Mouse (Mus musculus) layer of hippocampus, postnatal 25 days (tissue): ENCODE measurements around the gene Plek2. TPM values are rescaled to one million over a fixed set of nuclear protein-coding genes. Genes with fewer than 3 reads are reported as not detected.

ENCODE experiments used
- DNase-seq, 2 experiments: peaks; one replicate each; pipeline ENCODE4 v3.0.0; 2022; ENCODE audit warnings: mixed read lengths in 2 of 2, low spot score in 1 of 2; ENCODE audit errors: extremely low spot score in 1 of 2
- total RNA-seq, 2 experiments: library from RNA; stranded (reverse); gene quantifications; 2 replicates each; pipeline ENCODE4 v1.2.3; 2021

The Plek2 gene
- total RNA-seq, 2 experiments from 2014 or later = 0.22 TPM; not detected in 1

DNA sequence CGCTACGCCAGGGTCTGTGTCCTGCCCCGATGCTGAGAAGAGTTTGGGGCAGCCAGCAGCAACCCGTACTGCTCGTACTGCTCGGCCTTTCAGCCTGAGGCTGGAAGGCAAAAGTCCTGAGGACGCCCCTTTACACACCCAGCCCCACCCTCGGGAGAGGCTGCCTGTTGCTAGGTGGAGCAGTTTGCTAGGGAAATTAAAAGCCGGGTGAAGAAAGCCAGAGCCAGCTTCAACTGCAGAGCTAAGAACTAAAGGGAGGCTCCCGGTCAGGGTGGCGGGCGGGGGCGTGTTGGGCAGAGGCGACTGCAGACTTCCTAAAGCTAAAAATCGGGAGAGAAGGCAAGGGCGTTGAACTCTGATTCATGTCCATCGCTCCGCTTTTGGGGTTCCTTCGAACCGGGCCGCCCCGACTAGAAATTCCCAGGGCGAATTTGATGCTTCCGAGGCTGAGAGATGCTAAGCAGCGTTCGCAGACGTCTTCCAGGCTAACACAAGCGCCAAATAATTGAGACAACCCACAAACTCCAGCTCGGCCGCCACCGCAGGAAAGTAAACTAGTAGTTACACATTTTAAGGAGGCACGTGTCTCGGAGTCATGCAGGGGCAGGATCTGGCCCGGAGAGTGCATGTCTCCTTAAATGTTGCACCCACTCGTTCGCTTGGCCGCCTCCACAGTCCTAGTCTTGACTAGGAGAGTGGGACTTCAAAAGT, 5.1 kb upstream of the Plek2 start:
- no peak for DNase-seq

DNA sequence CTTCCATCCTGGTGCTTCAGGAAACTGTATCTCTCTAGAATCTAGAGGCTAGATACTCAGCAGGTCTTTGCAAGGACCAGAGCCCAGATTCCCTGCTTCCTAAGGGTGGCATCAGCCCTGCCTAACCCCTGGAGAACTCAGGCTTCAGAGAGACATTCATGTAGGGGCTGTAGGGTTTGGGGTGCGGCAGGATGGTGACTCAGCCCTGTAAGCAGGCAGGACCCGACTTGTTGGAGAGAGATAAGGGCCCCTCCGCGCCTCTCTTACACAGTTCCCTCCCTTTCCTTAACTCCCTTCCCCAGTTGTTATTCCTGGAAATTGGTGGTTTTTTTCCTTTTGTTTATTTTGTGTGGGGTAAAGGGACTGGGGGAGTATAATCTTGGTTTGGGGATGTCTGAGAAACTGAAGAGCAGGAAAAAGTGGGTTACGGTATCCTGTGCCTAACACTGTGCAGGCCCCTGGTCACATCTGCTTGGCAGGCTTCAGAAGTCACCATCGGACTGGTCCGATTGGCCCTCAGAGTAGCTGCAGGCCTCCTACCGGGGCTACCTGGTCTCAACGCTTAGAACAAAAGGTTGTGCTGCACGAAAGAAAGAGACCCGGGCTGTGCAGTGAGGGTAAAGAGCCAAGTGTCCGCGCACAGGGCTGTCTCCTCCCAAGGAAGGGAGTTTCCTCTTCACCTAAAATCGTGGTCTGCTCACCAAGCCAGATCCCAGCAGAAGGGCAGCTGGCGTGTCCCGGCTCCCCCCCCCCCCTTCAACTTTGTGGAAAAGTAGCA, 4.1 kb upstream of the Plek2 start:
- no peak for DNase-seq

DNA sequence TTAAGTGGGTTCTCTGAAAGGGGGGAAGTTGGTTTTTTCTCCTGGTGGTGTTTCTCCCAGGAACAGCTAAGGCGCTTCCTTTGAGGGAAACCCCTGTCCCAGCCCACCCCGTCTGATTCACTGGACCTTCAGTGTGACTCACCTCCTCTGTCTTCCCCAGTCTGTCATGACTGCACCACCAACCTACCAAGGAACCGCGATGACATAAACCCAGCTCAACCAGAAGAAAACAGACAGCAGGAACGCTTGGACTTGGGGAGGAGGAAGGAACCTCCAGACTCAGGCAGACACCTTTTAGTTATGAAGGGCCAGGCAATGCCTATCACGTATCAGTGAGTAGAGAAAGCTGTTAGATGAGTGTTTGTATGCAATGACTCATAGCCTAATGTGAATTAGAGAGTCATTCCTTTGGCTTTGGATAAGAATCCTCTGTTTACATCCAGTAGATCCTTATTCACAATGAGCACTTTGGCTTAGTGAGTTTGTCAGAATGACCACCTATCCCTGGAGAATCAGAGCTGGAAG, 1.4 kb upstream of the Plek2 start:
- no peak for DNase-seq

DNA sequence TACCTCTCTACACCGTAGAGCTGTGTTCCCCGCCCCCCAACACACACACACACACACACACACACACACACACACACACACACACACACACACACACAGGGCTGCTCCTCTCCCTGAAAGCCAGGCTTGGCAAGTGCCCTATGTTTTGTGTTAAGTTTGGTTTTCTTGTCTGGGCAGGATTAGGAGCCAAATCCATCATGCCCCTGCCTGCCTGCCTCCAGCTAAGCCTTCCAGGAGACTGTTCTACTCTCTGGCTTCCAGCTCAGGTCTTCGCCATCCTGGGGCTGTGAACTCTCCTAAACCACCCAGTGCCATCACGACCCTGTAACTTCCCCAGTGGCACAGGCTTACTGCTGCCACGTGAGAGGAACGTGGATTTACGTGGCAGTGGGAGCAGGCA, 2.3 kb downstream of the Plek2 start:
- DNase-seq = no peak

DNA sequence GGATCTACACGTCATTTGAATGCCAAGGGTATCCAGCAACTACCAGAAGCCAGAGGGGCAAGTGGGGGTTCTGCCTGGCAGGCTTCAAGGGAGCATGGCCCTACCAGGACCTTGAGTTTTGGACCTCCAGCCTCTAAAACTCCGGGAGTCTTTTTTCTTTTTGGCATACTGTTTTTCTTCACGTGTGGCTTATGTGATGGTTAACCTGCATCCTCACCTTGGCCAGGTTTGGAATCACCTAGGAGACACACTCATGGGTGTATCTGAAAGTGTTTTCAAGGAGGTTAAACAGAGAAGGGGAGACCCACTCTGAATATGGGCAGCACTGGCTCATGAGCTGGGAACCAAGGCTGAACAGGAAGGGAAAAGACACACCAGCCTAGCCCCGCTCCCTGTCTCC, 3.5 kb downstream of the Plek2 start:
- DNase-seq = no peak

DNA sequence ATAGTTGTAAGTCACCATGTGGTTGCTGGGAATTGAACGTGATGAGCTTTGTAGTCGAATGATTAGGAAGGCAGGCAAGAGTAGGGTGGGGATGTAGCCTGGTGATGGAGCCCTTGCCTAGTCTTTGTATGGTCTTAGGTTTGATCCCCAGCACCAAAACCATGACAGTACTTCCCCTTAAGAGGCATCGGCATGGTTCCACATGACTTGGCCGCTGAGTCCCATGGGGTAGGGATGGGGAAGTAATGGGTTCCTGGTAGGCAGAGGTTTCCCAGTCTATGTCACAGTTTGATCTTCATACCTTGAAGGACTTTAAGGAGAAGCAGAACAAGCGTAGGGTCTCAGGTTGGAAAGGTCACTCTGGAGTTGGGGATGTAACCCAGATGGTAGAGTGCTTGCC, 5.3 kb downstream of the Plek2 start:
- no peak for DNase-seq

DNA sequence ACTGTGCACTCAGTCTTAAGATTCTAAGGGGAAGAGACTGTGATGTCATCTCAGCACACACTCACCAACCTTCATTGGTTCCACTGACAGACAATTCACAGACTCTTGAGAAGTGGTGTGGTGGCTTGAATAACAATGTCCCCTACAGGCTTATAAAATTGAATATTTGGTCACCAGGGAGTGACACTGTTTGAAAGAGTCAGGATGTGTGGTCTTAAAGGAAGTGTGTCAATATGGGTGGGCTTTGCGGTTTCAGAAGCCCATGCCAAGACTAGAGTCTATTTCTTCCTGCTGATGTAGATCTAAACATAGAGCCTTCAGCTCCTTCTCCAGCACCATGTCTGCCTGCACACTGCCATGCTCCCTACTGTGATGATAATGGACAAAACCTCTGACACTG, 8.9 kb downstream of the Plek2 start:
- DNase-seq = no peak

DNA sequence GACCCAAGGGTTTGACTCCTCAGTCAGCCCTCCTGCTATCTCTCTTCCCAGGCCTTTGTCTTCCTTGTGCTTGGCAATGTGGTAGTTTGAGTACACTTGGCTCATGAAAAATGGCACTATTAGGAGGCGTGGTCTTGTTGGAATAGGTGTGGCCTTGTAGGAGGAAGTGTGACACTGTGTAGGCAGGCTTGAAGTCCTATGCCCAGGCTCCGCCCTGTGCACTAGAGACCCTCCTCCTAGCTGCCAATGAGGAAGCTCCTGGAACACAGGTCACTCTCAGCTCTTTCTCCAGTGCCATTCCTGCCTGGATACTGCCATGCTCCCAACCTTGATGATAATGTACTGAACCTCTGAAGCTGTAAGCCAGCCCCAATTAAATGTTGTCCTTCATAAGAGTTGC, 15.6 kb downstream of the Plek2 start:
- DNase-seq = no peak

DNA sequence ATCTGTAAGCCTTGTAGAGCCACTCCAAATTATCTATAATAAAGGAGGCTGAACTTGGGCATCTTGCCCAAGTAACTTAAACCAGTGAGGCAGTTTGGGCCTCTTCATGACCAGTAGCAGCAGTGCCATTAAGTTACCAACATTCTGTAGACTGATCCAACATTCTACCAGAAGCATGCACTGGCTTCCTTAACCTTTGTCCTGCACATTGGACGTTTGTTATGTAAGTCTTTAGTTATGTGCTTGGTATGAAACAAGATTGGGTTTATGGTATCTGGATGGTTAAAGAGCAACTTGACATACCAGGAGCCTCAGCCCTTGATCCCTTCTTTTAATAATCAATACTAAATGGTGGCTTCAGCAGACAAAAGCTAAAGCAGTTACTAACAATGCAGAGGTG, 16.7 kb downstream of the Plek2 start:
- no peak for DNase-seq

DNA sequence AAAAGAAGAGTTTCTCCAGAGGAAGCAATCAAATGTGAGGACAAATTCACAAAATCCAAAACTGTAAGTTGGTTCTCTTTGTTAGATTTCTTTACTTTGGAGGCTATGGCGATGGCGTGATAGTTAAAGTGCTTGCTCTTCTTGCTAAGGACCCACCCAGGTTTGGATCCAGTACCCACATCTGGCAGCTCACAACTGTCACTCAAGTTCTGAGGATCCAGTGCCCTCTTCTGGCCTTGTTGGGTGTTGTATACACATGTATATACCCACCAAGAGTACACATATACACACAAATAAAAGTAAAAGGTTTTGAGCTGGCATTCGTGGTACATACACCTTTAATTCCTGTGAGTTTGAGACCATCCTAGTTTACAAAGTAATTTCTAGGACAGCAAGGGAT, 32.2 kb downstream of the Plek2 start:
- DNase-seq = no peak

DNA sequence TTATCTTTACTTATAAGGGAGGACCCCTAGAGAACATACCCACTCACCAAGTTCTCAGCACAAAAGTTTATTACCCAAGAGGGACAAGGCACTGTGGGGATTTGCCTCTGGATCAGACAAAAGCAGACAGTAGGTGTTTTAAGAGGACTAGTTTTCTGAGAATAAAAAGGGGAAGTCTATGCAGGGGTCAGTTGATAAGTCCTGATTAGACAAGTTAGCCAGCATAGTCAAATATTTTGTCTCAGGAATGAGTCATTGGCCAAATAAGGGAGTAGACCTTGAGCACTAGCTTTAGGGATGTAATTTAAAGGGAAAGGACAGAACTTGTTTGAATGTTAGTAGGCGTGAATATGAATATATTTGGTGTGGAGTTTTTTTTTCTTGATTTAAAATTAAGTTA, 38.6 kb downstream of the Plek2 start:
- no peak for DNase-seq

DNA sequence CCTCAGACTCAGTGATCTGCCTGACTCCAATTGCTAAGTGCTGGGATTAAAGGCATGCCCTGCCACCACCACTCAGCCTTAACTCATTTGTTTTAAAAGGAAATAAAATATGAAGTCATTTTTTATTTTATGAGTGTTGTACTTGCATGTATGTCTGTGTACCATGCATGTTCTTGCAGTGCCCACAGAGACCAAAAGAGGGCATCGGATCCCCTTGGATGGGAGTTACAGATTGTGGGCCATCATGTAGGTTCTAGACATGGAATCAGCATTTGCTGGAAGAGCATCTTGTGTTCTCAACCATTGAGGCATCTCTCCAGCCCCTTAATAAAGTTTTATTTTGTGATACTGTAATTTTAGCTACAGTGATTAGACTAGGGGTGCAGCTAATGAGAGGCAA, 41.3 kb downstream of the Plek2 start:
- no peak for DNase-seq

DNA sequence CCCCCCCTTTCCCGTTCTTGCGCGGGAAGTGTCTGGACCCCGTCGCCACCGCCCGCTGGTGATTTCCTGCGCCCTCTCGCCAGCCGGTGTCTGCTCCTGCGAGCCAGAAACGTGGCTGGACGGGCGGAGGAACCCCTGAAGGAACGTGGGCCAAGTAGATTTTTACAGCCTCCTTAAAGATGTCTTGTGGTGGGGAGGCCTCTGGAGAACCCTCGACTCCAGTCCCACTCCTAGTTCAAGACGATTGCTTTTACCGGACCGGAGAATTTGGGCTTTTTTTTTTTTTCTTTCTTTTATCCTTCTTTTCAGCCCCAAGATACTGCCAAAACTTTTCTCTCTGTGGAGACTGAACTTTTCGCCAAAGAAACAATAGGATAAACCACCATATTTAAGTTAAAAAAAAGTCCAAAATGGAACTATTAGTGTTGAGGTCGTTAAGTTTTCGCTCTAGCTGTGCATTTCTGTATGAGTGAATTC, 44.5 kb downstream of the Plek2 start:
- DNase-seq = no peak

DNA sequence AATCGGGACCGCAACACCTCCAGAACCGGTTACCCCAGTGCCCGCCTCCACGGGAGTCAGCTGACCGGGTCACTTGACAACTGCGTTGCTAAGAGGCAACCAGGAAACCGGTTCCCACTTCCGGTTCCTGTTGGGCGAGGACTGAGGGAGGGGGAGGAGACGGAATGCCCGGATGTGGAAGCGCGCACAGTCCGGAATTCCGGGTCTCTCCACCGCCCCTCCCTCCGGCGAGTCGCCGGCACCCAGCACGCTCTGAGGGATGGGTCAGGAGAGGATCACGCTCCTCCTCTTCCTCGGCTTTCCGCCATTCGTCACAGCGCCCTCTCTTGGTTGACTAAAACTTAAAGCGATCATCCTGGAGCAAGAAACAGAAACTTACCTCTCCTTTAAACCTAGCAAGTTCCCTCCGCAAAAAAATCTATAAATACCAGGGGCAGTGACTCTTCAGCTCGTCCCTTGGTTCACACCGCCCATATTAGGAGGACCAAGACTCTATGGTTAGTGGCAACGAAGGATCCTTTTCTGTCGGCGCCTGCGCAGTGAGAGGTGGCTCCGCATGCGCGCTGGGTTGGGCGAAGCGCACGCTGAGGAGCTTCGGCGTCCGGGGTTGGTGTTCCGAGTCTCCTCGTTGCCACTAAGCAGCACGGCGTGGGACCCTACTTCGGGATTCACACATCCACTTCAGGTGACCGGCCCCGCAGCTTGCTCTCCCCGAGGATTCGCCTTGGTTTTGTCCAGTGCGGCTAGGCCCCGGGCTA, 45.1 kb downstream of the Plek2 start, which contains the start of the genes Atp6v1d and Eif2s1:
Gene Atp6v1d (minus strand): TSS at position 143 of the 758 bp plus-strand sequence.
Gene Eif2s1 (plus strand): TSS at position 324 of the 758 bp plus-strand sequence.
- peak; percentile 89 to 95 for DNase-seq

DNA sequence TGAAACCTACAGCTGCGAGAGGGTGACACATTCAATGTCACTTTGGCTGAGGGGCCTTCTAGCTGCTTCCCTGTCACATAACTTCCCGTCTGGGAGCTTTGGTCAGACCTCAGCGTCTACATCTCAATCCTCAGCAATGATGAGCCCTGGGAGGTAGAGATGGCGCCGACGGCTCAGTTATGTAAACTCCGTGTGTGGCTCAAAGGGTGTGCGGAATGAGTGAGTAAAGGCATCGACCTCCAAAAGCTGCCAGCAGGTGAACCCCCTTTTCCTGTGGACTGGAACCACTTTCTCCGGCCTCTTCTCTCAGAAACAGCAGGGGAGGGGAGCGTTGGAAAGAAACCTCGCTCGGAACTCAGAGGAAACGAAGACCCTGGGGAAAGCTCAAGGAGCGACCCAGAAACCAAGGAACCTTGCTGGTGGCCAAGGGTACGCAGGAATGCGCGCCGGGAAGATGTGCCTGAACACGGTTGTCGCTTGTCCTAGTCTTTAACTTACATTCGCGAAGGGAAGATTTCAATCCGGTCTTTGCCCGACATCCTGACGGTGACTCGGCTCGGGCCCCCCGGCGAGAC, 45.8 kb downstream of the Plek2 start:
- DNase-seq = no peak

DNA sequence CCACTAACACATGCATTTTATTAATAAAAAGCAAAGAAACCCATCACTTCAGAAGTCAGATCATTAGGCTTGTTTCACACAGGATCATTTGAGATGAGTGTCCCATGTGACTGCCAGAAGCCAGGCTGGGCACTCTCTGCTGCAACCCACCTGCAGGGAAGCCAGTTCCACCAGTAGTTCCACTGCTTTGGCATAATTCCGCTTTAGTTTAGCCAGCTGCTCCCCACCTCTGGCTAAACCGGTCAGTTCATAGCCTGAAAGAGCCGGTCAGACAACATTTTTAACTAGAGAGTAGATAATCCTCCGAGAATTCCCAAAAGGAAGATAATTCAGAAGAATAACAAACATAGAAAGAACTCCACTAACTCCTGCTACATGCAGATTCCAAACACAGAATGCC, 58.5 kb downstream of the Plek2 start:
- no peak for DNase-seq

DNA sequence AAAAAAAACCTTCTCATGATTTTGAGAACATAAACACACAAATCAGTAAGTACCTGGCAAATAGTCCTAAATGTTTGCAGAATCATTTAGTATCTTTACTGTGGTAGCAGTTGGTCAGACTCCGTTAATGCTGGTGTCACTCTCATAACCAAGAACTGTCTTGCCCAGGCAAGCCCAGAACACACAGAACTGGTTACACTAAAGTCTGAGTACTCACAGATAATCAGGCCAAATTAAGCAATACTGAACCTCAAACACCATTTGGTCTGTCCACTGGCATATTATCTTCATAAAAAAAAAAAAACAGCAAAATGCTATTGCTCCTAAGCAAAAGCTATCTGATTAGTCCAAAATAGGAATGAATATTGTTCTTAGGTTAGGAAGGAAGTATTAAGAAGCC, 64.3 kb downstream of the Plek2 start:
- no peak for DNase-seq

DNA sequence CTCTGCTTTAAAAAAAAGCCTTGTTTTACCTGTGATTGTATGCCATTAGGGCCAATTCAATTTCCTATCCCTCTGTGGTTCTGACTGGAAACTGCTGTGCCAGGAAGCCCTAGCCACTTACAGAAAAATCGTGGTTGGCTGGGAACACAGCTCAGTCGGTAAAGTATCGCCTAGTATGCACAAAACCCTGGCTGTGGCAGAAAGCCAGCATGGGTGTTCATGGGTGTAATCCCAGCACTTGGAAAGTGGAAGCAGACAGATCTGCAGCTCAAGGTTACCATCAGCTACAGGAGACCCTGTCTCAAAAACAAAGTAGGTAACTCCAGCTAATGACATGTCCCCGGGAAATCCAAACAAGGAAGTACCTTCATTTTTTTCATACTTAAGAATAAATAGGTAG, 66.9 kb downstream of the Plek2 start:
- peak in 1 of 2 experiments; percentile 7 for DNase-seq
